Mouse (Mus musculus): ENCODE data around the gene Gzmg. TPM values are rescaled to one million over a fixed set of nuclear protein-coding genes. Genes with fewer than 3 reads are reported as not detected.
"Not testable (repeated sequence)": the region's sequence is repeated elsewhere in the genome, so short reads cannot be mapped to it uniquely, and the experiment has no call there.

Gzmg gene
- not detected in 2 replicates for polyA plus RNA-seq (2015; fragmentation: Nextera tagmentation; extraction: Ambion mirVana)

DNA sequence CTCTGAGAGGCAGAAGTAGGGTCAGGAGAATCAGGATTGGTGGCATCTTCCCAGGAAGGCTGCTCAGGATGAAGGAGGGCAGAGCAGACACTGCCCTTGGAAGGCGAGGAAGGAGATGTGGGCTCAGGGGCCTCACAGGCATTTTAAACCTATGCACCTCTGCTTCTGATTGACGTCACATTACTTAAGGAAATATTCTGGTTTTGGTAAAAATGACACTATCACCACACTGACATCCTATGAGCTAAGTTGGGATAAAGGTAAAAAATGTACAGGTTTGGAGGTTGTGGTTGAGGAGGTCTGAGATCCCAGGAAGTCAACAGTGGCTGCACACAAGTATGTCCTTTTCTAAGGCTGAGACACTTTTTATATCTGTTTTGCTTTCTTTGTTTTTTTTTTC is at the start of gene Gzmg:
TSS of gene Gzmg (minus strand) at position 101 of the 400 bp plus-strand sequence.
- WGBS: 80% methylated on average over 2 of the region's 2 CpGs
- not testable (repeated sequence) for H3K27me3 ChIP-seq; H3K36me3 ChIP-seq; H3K9me3 ChIP-seq; H3K4me1 ChIP-seq; ATAC-seq (ENCODE audit: borderline replicate concordance, extremely low read depth, low FRiP score, low TSS enrichment); H3K9ac ChIP-seq; H3K4me3 ChIP-seq; H3K4me2 ChIP-seq; H3K27ac ChIP-seq

- H3K27me3 ChIP-seq: no peaks in the 10 kb centered on the region
- 88% methylated on average over 1 of the region's 1 CpGs for WGBS
- H3K4me2 ChIP-seq: no peak overlapping the region
- no peaks in the 10 kb centered on the region for H3K36me3 ChIP-seq
- H3K4me1 ChIP-seq: no peaks in the 10 kb centered on the region
- ATAC-seq (ENCODE audit: borderline replicate concordance, extremely low read depth, low FRiP score, low TSS enrichment): no peak
- H3K9ac ChIP-seq: no peak overlapping the region
- no peak overlapping the region for H3K4me3 ChIP-seq
- H3K9me3 ChIP-seq: no peaks in the 10 kb centered on the region
- no peak overlapping the region for H3K27ac ChIP-seq
Measured at GRCm38 (mm10) chr14:56205613-56206012, 46.2 kb upstream of the Gzmg start.

GRCm38 (mm10) chr14:56205021-56205420 is 45.6 kb upstream of the Gzmg start:
- not testable (repeated sequence) for H3K4me2 ChIP-seq, H3K4me1 ChIP-seq, H3K27ac ChIP-seq, H3K36me3 ChIP-seq, H3K27me3 ChIP-seq, H3K9ac ChIP-seq, H3K4me3 ChIP-seq, H3K9me3 ChIP-seq
- WGBS: 34% methylated on average over 5 of the region's 5 CpGs
- ATAC-seq (ENCODE audit: borderline replicate concordance, extremely low read depth, low FRiP score, low TSS enrichment): peak; percentile 19; the same call in 1 of the 2 replicates

GRCm38 (mm10) chr14:56203975-56204374 is 44.6 kb upstream of the Gzmg start:
- H3K4me1 ChIP-seq: no peaks in the 10 kb centered on the region
- H3K27ac ChIP-seq: no peak overlapping the region
- no peaks in the 10 kb centered on the region for H3K36me3 ChIP-seq
- 8% methylated on average over 2 of the region's 2 CpGs for WGBS
- no peak overlapping the region for H3K4me3 ChIP-seq
- H3K4me2 ChIP-seq: no peak overlapping the region
- ATAC-seq (ENCODE audit: borderline replicate concordance, extremely low read depth, low FRiP score, low TSS enrichment): no peak
- no peak overlapping the region for H3K9ac ChIP-seq
- no peaks in the 10 kb centered on the region for H3K27me3 ChIP-seq
- H3K9me3 ChIP-seq: no peaks in the 10 kb centered on the region

GRCm38 (mm10) chr14:56186946-56187345 is 27.6 kb upstream of the Gzmg start:
- Histone ChIP-seq H3K27me3 (no peaks in the 10 kb centered on the region), H3K4me2 (no peak overlapping the region), H3K4me3 (no peak overlapping the region), H3K27ac (no peak overlapping the region), H3K9me3 (no peaks in the 10 kb centered on the region), H3K4me1 (no peaks in the 10 kb centered on the region), H3K9ac (no peak overlapping the region), H3K36me3 (no peaks in the 10 kb centered on the region)
- no peak for ATAC-seq (ENCODE audit: borderline replicate concordance, extremely low read depth, low FRiP score, low TSS enrichment)
- WGBS: 44% methylated on average over 6 of the region's 6 CpGs

DNA sequence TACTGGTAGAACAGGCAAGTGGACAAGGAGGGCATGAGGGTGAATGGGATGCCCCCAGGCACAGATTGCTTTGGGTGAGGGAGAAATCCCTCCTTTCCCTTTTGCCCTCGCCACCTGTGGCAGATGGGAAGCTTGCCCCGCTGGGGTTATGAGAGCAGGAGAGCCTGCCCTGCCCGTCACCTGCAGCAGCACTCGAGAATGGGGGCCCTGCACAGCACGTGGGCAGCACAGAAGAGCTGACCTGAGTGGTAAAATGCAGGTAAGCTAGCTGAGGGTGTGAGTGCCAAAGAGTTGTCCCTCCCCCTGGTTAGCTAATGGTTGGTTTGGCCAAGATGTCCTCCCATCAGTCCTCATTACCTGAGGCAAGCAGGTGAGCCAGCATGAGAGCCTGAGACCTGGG is 27.1 kb upstream of the Gzmg start:
- no peaks in the 10 kb centered on the region for H3K4me1 ChIP-seq
- ATAC-seq (ENCODE audit: borderline replicate concordance, extremely low read depth, low FRiP score, low TSS enrichment): no peak
- 75% methylated on average over 5 of the region's 5 CpGs for WGBS

GRCm38 (mm10) chr14:56177651-56178050 is 18.3 kb upstream of the Gzmg start:
- not testable (repeated sequence) for H3K4me3 ChIP-seq; H3K4me2 ChIP-seq; H3K27ac ChIP-seq; H3K4me1 ChIP-seq; H3K36me3 ChIP-seq; H3K27me3 ChIP-seq; H3K9me3 ChIP-seq; ATAC-seq (ENCODE audit: borderline replicate concordance, extremely low read depth, low FRiP score, low TSS enrichment); H3K9ac ChIP-seq
- 22% methylated on average over 8 of the region's 8 CpGs for WGBS

More for the DNA sequence above, 27.1 kb upstream of the Gzmg start:
- Histone ChIP-seq H3K4me2 (no peak overlapping the region), H3K9me3 (no peaks in the 10 kb centered on the region), H3K27ac (no peak overlapping the region), H3K9ac (no peak overlapping the region), H3K36me3 (no peaks in the 10 kb centered on the region), H3K4me3 (no peak overlapping the region), H3K27me3 (no peaks in the 10 kb centered on the region)

- H3K36me3 ChIP-seq: no peaks in the 10 kb centered on the region
- no peaks in the 10 kb centered on the region for H3K4me1 ChIP-seq
- H3K9me3 ChIP-seq: no peaks in the 10 kb centered on the region
- H3K27me3 ChIP-seq: no peaks in the 10 kb centered on the region
- no peak for ATAC-seq (ENCODE audit: borderline replicate concordance, extremely low read depth, low FRiP score, low TSS enrichment)
- WGBS: 86% methylated on average over 5 of the region's 5 CpGs
- H3K4me3 ChIP-seq: no peak within 1 kb of the TSS
- no peak within 1 kb of the TSS for H3K9ac ChIP-seq
- H3K27ac ChIP-seq: no peak within 1 kb of the TSS
- no peak within 1 kb of the TSS for H3K4me2 ChIP-seq
Measured at GRCm38 (mm10) chr14:56174499-56174898, 15.1 kb upstream of the Gzmg start, which contains the start of gene Gzmn. Gene Gzmn (minus strand): TSS chr14:56174599.

- Histone ChIP-seq H3K27ac (no peak overlapping the region), H3K4me1 (no peaks in the 10 kb centered on the region), H3K4me3 (no peak overlapping the region), H3K4me2 (no peak overlapping the region), H3K36me3 (no peaks in the 10 kb centered on the region), H3K9me3 (no peaks in the 10 kb centered on the region), H3K9ac (no peak overlapping the region), H3K27me3 (no peaks in the 10 kb centered on the region)
- ATAC-seq (ENCODE audit: borderline replicate concordance, extremely low read depth, low FRiP score, low TSS enrichment): no peak
- 91% methylated on average over 6 of the region's 6 CpGs for WGBS
Measured at GRCm38 (mm10) chr14:56173396-56173795, 14.0 kb upstream of the Gzmg start.

DNA sequence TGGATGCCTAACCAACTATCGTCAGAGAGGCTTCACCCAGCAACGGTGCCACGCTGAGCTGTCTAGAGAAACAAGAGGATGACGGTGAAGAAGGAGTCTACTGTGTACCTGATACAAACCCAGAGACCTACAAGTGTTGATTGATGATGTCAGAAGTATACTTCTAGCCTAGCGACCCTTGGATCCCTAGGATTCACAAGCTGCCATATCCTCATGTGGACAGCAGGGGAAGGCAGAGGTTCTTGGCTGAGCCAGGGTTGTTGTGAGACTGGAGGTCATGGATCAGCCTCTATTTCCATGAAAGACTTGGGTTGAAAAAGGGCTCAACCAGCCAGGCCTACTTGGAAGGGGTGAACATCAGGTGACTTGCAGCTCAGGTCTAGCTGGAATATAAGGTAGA is 13.4 kb upstream of the Gzmg start:
- H3K27me3 ChIP-seq: no peaks in the 10 kb centered on the region
- H3K4me3 ChIP-seq: no peak overlapping the region
- H3K27ac ChIP-seq: no peak overlapping the region
- no peak overlapping the region for H3K4me2 ChIP-seq
- H3K36me3 ChIP-seq: no peaks in the 10 kb centered on the region
- H3K4me1 ChIP-seq: no peaks in the 10 kb centered on the region
- WGBS: 78% methylated on average over 5 of the region's 5 CpGs
- no peak for ATAC-seq (ENCODE audit: borderline replicate concordance, extremely low read depth, low FRiP score, low TSS enrichment)
- H3K9ac ChIP-seq: no peak overlapping the region
- no peaks in the 10 kb centered on the region for H3K9me3 ChIP-seq

DNA sequence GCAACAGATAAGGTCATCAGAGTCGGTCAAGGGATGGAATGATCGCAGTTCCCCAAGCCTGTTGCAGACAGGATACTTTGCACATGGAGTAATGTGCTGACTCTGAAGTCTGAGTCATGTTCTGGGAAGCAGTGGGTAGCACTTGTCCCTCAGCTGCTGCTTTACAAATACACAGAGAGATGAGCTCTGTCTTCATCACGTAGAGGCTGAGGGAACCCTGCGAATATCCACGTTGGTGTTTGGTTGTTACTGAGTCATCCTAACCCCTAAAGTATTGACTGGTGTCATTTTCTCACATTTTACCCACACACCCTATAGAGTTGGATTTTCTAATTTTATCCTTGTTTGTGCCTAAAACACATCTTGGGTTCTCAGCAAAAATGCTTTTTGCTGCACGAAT is 8.6 kb upstream of the Gzmg start:
- Histone ChIP-seq H3K9ac (no peak overlapping the region), H3K4me1 (no peaks in the 10 kb centered on the region), H3K4me3 (no peak overlapping the region), H3K4me2 (no peak overlapping the region), H3K9me3 (no peaks in the 10 kb centered on the region), H3K36me3 (no peaks in the 10 kb centered on the region), H3K27me3 (no peaks in the 10 kb centered on the region), H3K27ac (no peak overlapping the region)
- WGBS: 68% methylated on average over 6 of the region's 6 CpGs
- ATAC-seq (ENCODE audit: borderline replicate concordance, extremely low read depth, low FRiP score, low TSS enrichment): no peak

GRCm38 (mm10) chr14:56162109-56162508 is 2.7 kb upstream of the Gzmg start:
- Histone ChIP-seq H3K9me3 (no peaks in the 10 kb centered on the region), H3K27me3 (no peaks in the 10 kb centered on the region), H3K4me1 (no peaks in the 10 kb centered on the region), H3K27ac (no peak overlapping the region), H3K9ac (no peak overlapping the region), H3K4me3 (no peak overlapping the region), H3K36me3 (no peaks in the 10 kb centered on the region), H3K4me2 (no peak overlapping the region)
- ATAC-seq (ENCODE audit: borderline replicate concordance, extremely low read depth, low FRiP score, low TSS enrichment): no peak
- WGBS: 80% methylated on average over 2 of the region's 2 CpGs

DNA sequence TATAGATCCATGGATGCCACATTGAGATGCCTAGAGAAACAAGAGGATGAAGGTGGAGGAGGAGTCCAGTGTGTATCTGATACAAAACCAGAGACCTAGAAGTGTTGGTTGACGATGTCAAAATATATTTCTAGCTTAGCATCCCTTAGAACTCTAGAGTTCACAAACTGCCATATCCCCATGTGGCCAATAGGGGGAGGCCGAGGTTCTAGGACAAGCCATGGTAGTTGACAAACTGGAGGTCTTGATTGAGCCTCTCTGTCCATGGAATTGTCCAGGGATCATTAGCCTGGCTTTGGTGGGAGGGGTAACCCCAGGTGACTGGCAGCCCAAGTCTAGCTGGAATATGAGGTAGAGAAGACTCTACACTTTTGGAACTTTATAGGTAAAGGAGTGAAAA is 4.0 kb downstream of the Gzmg start:
- H3K4me1 ChIP-seq: no peaks in the 10 kb centered on the region
- H3K4me2 ChIP-seq: no peak overlapping the region
- no peaks in the 10 kb centered on the region for H3K36me3 ChIP-seq
- ATAC-seq (ENCODE audit: borderline replicate concordance, extremely low read depth, low FRiP score, low TSS enrichment): no peak
- no peaks in the 10 kb centered on the region for H3K27me3 ChIP-seq
- H3K9ac ChIP-seq: no peak overlapping the region
- H3K27ac ChIP-seq: no peak overlapping the region
- no peak overlapping the region for H3K4me3 ChIP-seq
- 70% methylated on average over 2 of the region's 2 CpGs for WGBS
- no peaks in the 10 kb centered on the region for H3K9me3 ChIP-seq

Data from lung, embryonic 15.5 days (tissue).